8 mouse cellular contexts compared by ENCODE assay signal in the genomic region with DNA sequence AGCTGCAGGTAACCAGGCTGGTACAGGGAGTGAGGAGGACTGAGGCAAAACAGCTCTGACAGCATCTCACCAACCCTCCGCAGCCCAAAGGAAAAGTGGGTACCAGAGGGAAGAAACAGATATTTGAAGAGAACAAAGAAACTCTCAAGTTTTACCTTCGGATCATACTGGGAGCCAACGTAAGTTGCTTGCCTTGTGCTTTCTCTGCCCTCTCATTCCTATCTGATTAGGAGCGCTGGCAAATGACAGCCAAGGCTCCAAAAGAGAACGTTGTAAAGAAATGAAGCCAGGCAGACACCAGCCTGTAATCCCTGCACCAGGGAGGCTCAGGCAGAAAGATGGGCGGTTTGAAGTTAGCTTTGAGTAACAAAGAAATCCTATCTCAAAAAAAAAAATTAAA. TPM values are rescaled to one million over a fixed set of nuclear protein-coding genes. Genes with fewer than 3 reads are reported as not detected.
DNase-seq lines count a peak whose midpoint lies in the region; ATAC-seq and TF ChIP-seq lines count a peak whose summit lies in the region.

No protein-coding gene starts in this region.

- peaks cover 27% of the 10 kb centered on the region for H3K4me1 ChIP-seq in heart, embryonic 10.5 days
- H3K4me1 ChIP-seq in CH12.LX (ENCODE audit: control insufficient read depth in 1 of 2, insufficient read depth in 2 of 2) = peaks cover 3 to 22% of the 10 kb centered on the region in 2 experiments
- peaks cover 21% of the 10 kb centered on the region for H3K4me1 ChIP-seq in forebrain, embryonic 16.5 days (replicated peaks; ENCODE audit: control insufficient read depth, insufficient read depth, low read length)
- peaks cover 49% of the 10 kb centered on the region for H3K4me1 ChIP-seq in liver, embryonic 15.5 days (replicated peaks)

- ATAC-seq in forebrain, embryonic 16.5 days = no peak
- no peak for ATAC-seq in liver, embryonic 15.5 days (ENCODE audit: insufficient read depth)
- no peak for ATAC-seq in activated CD4-positive, CD25-positive, alpha-beta regulatory T cell, adult 4 months

- no peaks in the 10 kb centered on the region for H3K9me3 ChIP-seq in heart, embryonic 10.5 days
- no peaks in the 10 kb centered on the region for H3K9me3 ChIP-seq in CH12.LX (replicated peaks; ENCODE audit: low read length)
- H3K9me3 ChIP-seq in forebrain, embryonic 16.5 days (ENCODE audit: control insufficient read depth, low read length) = no peaks in the 10 kb centered on the region
- H3K9me3 ChIP-seq in liver, embryonic 15.5 days (replicated peaks) = no peaks in the 10 kb centered on the region

- H3K27me3 ChIP-seq in heart, embryonic 10.5 days (ENCODE audit: insufficient read depth, poor library complexity, severe bottlenecking) = no peaks in the 10 kb centered on the region
- H3K27me3 ChIP-seq in CH12.LX (replicated peaks) = no peaks in the 10 kb centered on the region
- H3K27me3 ChIP-seq in forebrain, embryonic 16.5 days (replicated peaks; ENCODE audit: control insufficient read depth, insufficient read depth, low read length) = no peaks in the 10 kb centered on the region
- H3K27me3 ChIP-seq in liver, embryonic 15.5 days = no peaks in the 10 kb centered on the region

- H3K36me3 ChIP-seq in heart, embryonic 10.5 days = peaks cover 51% of the 10 kb centered on the region
- H3K36me3 ChIP-seq in CH12.LX (replicated peaks in 1 of 2; ENCODE audit: control insufficient read depth in 1 of 2, insufficient read depth in 1 of 2, low read length in 1 of 2) = peaks cover 49 to 61% of the 10 kb centered on the region in 2 experiments
- peaks cover 26% of the 10 kb centered on the region for H3K36me3 ChIP-seq in forebrain, embryonic 16.5 days (ENCODE audit: control insufficient read depth, insufficient read depth)
- peaks cover 53% of the 10 kb centered on the region for H3K36me3 ChIP-seq in liver, embryonic 15.5 days (replicated peaks)

- no peak for TF ChIP-seq RAD21 in CH12.LX (IDR thresholded peaks at IDR 0.05; ENCODE audit: low read depth, low read length)

- peak overlapping the region; percentile 83 for H3K4me2 ChIP-seq in CH12.LX (ENCODE audit: insufficient read depth, low read depth, poor library complexity, severe bottlenecking)
- H3K4me2 ChIP-seq in forebrain, embryonic 16.5 days (ENCODE audit: low read length) = peak overlapping the region; percentile 79
- peak overlapping the region; percentile 80 for H3K4me2 ChIP-seq in liver, embryonic 15.5 days

- no peak for DNase-seq in heart, embryonic 10.5 days (ENCODE audit: low spot score)
- DNase-seq in heart, postnatal 10 days = no peak
- no peak for DNase-seq in CH12.LX (ENCODE audit: extremely low read depth)
- no peak for DNase-seq in urinary bladder, adult 2 months (ENCODE audit: low spot score)
- DNase-seq in left cerebral cortex, postnatal 10 days (ENCODE audit: extremely low spot score in 1 of 2, low spot score in 2 of 2) = no peak

- peak overlapping the region; percentile 82 for H3K4me3 ChIP-seq in heart, embryonic 10.5 days
- H3K4me3 ChIP-seq in CH12.LX (replicated peaks in 1 of 3; ENCODE audit: low read depth in 2 of 3, low read length in 2 of 3, poor library complexity in 1 of 3) = peak overlapping the region; percentile 75 to 95 (median 84)
- peak overlapping the region; percentile 91 for H3K4me3 ChIP-seq in forebrain, embryonic 16.5 days (replicated peaks; ENCODE audit: low read length)
- peak overlapping the region; percentile 73 for H3K4me3 ChIP-seq in liver, embryonic 15.5 days (replicated peaks)

- intact Hi-C loops in heart, postnatal 10 days (cut with DNase I) = loop anchor here (2.0 kb wide), 1 partner anchor 20 kb away; a partner anchor contains a TSS
- intact Hi-C loops in left cerebral cortex, postnatal 10 days (cut with DNase I) = no loop called here

- H3K79me2 ChIP-seq in CH12.LX (replicated peaks; ENCODE audit: control insufficient read depth, extremely low read depth, insufficient read depth, poor library complexity, severe bottlenecking) = peaks cover 14% of the 10 kb centered on the region

- dilution Hi-C loops in CH12.LX (cut with MboI; ENCODE audit: extremely low pct_ligation_motif_present, extremely low pct_unique_long_range_greater_than_20kb, low sequenced_read_pairs) = no loop called here

- WGBS in heart, embryonic 10.5 days = 35% methylated on average over 6 of the region's 6 CpGs
- 36% methylated on average over 6 of the region's 6 CpGs for WGBS in forebrain, embryonic 16.5 days
- WGBS in liver, embryonic 15.5 days (ENCODE audit: insufficient replicate concordance) = 18% methylated on average over 6 of the region's 6 CpGs

- TF ChIP-seq EP300 in CH12.LX (IDR thresholded peaks at IDR 0.05; ENCODE audit: low read length) = no peak

- in situ Hi-C loops in CH12.LX (cut with MboI; ENCODE audit: low pct_ligation_motif_present, low pct_unique_long_range_greater_than_20kb, low sequenced_read_pairs) = no loop called here

- TF ChIP-seq POLR2A in CH12.LX (IDR thresholded peaks at IDR 0.05; ENCODE audit: low read depth, low read length) = no peak

- peak overlapping the region; percentile 84 for H3K9ac ChIP-seq in CH12.LX (ENCODE audit: insufficient read depth, low read depth)
- peak overlapping the region; percentile 93 for H3K9ac ChIP-seq in forebrain, embryonic 16.5 days (replicated peaks; ENCODE audit: low read depth, low read length)
- peak overlapping the region; percentile 81 for H3K9ac ChIP-seq in liver, embryonic 15.5 days

- TF ChIP-seq CTCF in CH12.LX (conservative IDR thresholded peaks at IDR 0.05 in 1 of 2, IDR thresholded peaks at IDR 0.05 in 1 of 2; ENCODE audit: low read depth in 2 of 2, low read length in 2 of 2) = no peak

- peak overlapping the region; percentile 92 for H3K27ac ChIP-seq in heart, embryonic 10.5 days
- H3K27ac ChIP-seq in CH12.LX (ENCODE audit: insufficient read depth, low read depth) = no peak overlapping the region
- H3K27ac ChIP-seq in forebrain, embryonic 16.5 days (ENCODE audit: low read length) = no peak overlapping the region
- H3K27ac ChIP-seq in liver, embryonic 15.5 days (replicated peaks) = peak overlapping the region; percentile 96

RNA-seq across cellular contexts. Expression of a gene that starts 0.8 kb away (rescaled TPM):
- 99.6 and 101 TPM in 2 replicates for polyA plus RNA-seq in heart, embryonic 10.5 days (2016; fragmentation: Nextera tagmentation; extraction: Ambion mirVana)
- total RNA-seq in heart, postnatal 10 days (2021) = 10 to 100 TPM; 30.7 to 31.5 TPM
- total RNA-seq in CH12.LX (2012; rRNA removed) (88.1 and 113 TPM in 2 replicates), CH12.LX (2014; rRNA removed) (133 and 135 TPM in 2 replicates)
- polyA plus RNA-seq in CH12.LX (2012; ENCODE audit: insufficient read length, low read depth) = 76.2 and 99.9 TPM in 2 replicates
- polyA plus RNA-seq in forebrain, embryonic 16.5 days (2015; fragmentation: Nextera tagmentation; extraction: Ambion mirVana) = 111 and 126 TPM in 2 replicates
- 91.2 and 91.8 TPM in 2 replicates for polyA plus RNA-seq in liver, embryonic 15.5 days (2015; fragmentation: Nextera tagmentation; extraction: Ambion mirVana)
- 72.7 and 103 TPM in 2 replicates for polyA plus RNA-seq in urinary bladder, adult 2 months (2012; rRNA removed)
- 10 to 100 TPM; 47.4 to 47.9 TPM for total RNA-seq in left cerebral cortex, postnatal 10 days (2021)
- 100 to 1,000 TPM; 160 to 182 TPM for polyA plus RNA-seq in activated CD4-positive, CD25-positive, alpha-beta regulatory T cell, adult 4 months (2017; shearing (Covaris generic))

RNA-seq across cellular contexts. Expression of a gene that starts 0.9 kb away (rescaled TPM):
- polyA plus RNA-seq in heart, embryonic 10.5 days (2016; fragmentation: Nextera tagmentation; extraction: Ambion mirVana) = 1.5 and 1.9 TPM in 2 replicates
- total RNA-seq in heart, postnatal 10 days (2021) = 1 to 10 TPM; 2.0 to 2.5 TPM
- total RNA-seq in CH12.LX (2012; rRNA removed) (1.7 and 1.8 TPM in 2 replicates), CH12.LX (2014; rRNA removed) (0.73 and 1.4 TPM in 2 replicates)
- 1.4 and 1.8 TPM in 2 replicates for polyA plus RNA-seq in CH12.LX (2012; ENCODE audit: insufficient read length, low read depth)
- polyA plus RNA-seq in forebrain, embryonic 16.5 days (2015; fragmentation: Nextera tagmentation; extraction: Ambion mirVana) = 0.36 and 0.99 TPM in 2 replicates
- 10.4 and 11.8 TPM in 2 replicates for polyA plus RNA-seq in liver, embryonic 15.5 days (2015; fragmentation: Nextera tagmentation; extraction: Ambion mirVana)
- polyA plus RNA-seq in urinary bladder, adult 2 months (2012; rRNA removed) = 3.9 and 6.1 TPM in 2 replicates
- 1 to 10 TPM; 5.4 to 5.6 TPM for total RNA-seq in left cerebral cortex, postnatal 10 days (2021)
- 1 to 10 TPM; 1.4 to 2.7 TPM for polyA plus RNA-seq in activated CD4-positive, CD25-positive, alpha-beta regulatory T cell, adult 4 months (2017; shearing (Covaris generic))

RNA-seq across cellular contexts. Expression of a gene that starts 20.8 kb away (rescaled TPM):
- 2.1 and 3.0 TPM in 2 replicates for polyA plus RNA-seq in heart, embryonic 10.5 days (2016; fragmentation: Nextera tagmentation; extraction: Ambion mirVana)
- 10 to 100 TPM; 10.9 to 11.7 TPM for total RNA-seq in heart, postnatal 10 days (2021)
- 3.1 and 3.5 TPM in 2 replicates for total RNA-seq in CH12.LX (2012; rRNA removed)
- 0.81 and 1.8 TPM in 2 replicates for total RNA-seq in CH12.LX (2014; rRNA removed)
- polyA plus RNA-seq in CH12.LX (2012; ENCODE audit: insufficient read length, low read depth) = 7.4 and 8.1 TPM in 2 replicates
- polyA plus RNA-seq in forebrain, embryonic 16.5 days (2015; fragmentation: Nextera tagmentation; extraction: Ambion mirVana) = 0.43 and 1.2 TPM in 2 replicates
- 0.53 and 0.70 TPM in 2 replicates for polyA plus RNA-seq in liver, embryonic 15.5 days (2015; fragmentation: Nextera tagmentation; extraction: Ambion mirVana)
- 17.0 and 18.4 TPM in 2 replicates for polyA plus RNA-seq in urinary bladder, adult 2 months (2012; rRNA removed)
- 1 to 10 TPM; 2.6 to 2.7 TPM for total RNA-seq in left cerebral cortex, postnatal 10 days (2021)
- 1 to 10 TPM; 2.9 to 3.1 TPM for polyA plus RNA-seq in activated CD4-positive, CD25-positive, alpha-beta regulatory T cell, adult 4 months (2017; shearing (Covaris generic))

RNA-seq across cellular contexts. Expression of a gene that starts 21.6 kb away (rescaled TPM):
- 3.9 and 4.4 TPM in 2 replicates for polyA plus RNA-seq in heart, embryonic 10.5 days (2016; fragmentation: Nextera tagmentation; extraction: Ambion mirVana)
- total RNA-seq in heart, postnatal 10 days (2021) = 1 to 10 TPM; 1.1 to 1.5 TPM
- total RNA-seq in CH12.LX (2012; rRNA removed) (1.4 and 1.6 TPM in 2 replicates), CH12.LX (2014; rRNA removed) (0.72 and 0.77 TPM in 2 replicates)
- polyA plus RNA-seq in CH12.LX (2012; ENCODE audit: insufficient read length, low read depth) = 1.3 and 2.4 TPM in 2 replicates
- polyA plus RNA-seq in forebrain, embryonic 16.5 days (2015; fragmentation: Nextera tagmentation; extraction: Ambion mirVana) = 0.76 and 1.3 TPM in 2 replicates
- 3.4 and 4.4 TPM in 2 replicates for polyA plus RNA-seq in liver, embryonic 15.5 days (2015; fragmentation: Nextera tagmentation; extraction: Ambion mirVana)
- 25.2 and 29.0 TPM in 2 replicates for polyA plus RNA-seq in urinary bladder, adult 2 months (2012; rRNA removed)
- total RNA-seq in left cerebral cortex, postnatal 10 days (2021) = under 1 TPM; 0.41 to 0.83 TPM
- 1 to 10 TPM; 6.6 to 7.4 TPM for polyA plus RNA-seq in activated CD4-positive, CD25-positive, alpha-beta regulatory T cell, adult 4 months (2017; shearing (Covaris generic))

RNA-seq across cellular contexts. Expression of a gene that starts 21.7 kb away (rescaled TPM):
- 1.8 and 2.4 TPM in 2 replicates for polyA plus RNA-seq in heart, embryonic 10.5 days (2016; fragmentation: Nextera tagmentation; extraction: Ambion mirVana)
- total RNA-seq in heart, postnatal 10 days (2021) = 1 to 10 TPM; 1.7 TPM
- total RNA-seq in CH12.LX (2012; rRNA removed) = 3.5 and 4.5 TPM in 2 replicates
- total RNA-seq in CH12.LX (2014; rRNA removed) = 0.72 and 0.95 TPM in 2 replicates
- polyA plus RNA-seq in CH12.LX (2012; ENCODE audit: insufficient read length, low read depth) = 3.1 and 3.5 TPM in 2 replicates
- polyA plus RNA-seq in forebrain, embryonic 16.5 days (2015; fragmentation: Nextera tagmentation; extraction: Ambion mirVana) = 6.3 and 10.3 TPM in 2 replicates
- polyA plus RNA-seq in liver, embryonic 15.5 days (2015; fragmentation: Nextera tagmentation; extraction: Ambion mirVana) = 0.13 TPM in 2 replicates
- 2.6 and 3.4 TPM in 2 replicates for polyA plus RNA-seq in urinary bladder, adult 2 months (2012; rRNA removed)
- 10 to 100 TPM; 25.7 to 27.7 TPM for total RNA-seq in left cerebral cortex, postnatal 10 days (2021)
- under 1 TPM; 0.24 to 0.44 TPM for polyA plus RNA-seq in activated CD4-positive, CD25-positive, alpha-beta regulatory T cell, adult 4 months (2017; shearing (Covaris generic))

Comparison
In these comparisons a context has a peak if more than half of its experiments do, and no peak if none do; other contexts are left out.
1. H3K27ac ChIP-seq: peak in heart, embryonic 10.5 days (single experiment) and liver, embryonic 15.5 days (single experiment); none in CH12.LX (single experiment) and forebrain, embryonic 16.5 days (single experiment).
2. Peak in every context shown above with its lines, with median percentiles within 50 percentile points of each other: H3K4me3 ChIP-seq, H3K4me2 ChIP-seq and H3K9ac ChIP-seq.